Mouse (Mus musculus) kidney, adult 11 months (tissue): ENCODE measurements around the gene Iqgap2.

Source experiments
- DNase-seq: peaks from one replicate; pipeline ENCODE4 v3.0.0; 2022

The Iqgap2 gene

DNA sequence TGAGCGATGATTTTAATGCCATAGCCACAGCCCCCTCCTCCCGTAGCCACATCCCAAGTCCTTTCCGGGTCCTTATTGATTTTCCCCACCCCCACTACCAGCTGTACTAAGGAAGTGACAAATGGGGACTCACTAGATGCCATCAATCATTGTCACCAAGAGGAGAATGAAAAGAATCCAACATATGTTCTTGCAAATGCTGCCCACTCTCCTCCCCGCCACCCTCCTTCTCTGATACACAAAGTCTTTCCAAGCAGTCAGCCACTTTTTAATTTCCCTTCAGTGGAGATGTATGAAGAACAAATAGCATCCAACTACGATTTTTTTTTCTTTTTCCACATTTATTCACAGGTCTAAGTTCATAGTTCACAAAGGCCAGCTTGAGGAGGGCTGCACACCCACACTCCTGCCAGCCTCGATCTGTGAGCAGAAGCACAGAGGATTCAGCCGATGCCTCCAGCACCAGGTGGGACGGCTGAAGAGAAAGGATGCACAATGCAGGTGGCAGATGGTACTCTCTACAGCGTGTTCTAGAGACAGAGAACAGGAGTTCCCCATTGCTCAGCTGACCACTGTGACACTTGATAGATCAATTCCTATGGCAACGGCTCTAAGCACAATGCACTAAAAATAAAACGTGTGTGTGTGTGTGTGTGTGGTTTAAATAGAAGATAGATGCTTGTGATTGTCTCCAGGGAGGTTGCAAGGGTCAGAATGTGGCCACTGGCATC lies 116.6 kb downstream of the Iqgap2 start:
- no peak for DNase-seq

DNA sequence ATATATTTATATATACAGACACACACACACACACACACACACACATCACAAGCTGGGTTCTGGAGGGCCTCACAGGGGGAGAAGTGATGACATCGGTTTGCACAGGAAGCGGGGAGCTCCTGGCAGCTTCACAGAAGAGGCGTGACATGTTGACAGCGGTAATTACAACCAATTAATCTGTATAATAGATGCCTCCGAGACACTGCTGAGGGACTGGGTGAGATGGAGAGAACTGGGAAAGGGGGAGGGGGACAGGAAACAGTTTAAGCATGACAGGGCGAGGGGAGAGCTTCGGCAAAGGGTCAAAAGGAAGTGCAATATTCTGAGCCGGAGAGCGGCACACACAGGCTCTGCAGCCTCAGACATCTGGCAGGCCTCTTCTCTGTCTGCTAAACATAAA lies 126.7 kb downstream of the Iqgap2 start:
- peak; percentile 59 for DNase-seq

DNA sequence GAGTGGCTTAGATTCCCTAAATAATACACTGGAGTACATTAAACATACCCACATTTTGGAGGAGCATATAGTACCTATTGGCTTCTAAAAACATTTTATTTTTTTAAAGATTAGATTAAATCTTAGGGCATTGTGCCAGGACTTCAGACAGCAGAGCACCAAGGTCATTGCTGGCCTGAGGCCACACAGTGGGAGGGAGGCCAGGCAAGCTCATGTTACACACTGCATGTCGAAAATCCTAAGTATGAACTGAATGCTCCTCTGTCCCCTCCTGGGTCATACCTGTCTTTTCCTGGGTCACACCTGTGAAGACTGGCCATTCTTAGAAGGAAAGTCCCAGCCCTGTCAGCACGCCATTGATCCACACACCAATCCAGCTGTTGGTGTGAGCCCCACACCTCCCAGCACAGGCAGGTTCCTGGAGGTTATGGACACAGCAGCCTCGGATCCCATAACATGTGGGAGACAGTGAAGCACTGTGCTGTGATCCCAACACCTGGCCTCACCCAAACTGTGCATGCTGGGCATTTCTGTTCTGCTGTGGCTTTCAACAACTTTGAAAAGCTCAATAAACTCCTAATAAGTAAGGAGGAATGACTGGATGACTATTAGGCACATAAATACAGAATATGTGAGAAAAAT lies 127.7 kb downstream of the Iqgap2 start:
- DNase-seq = peak; percentile 60

DNA sequence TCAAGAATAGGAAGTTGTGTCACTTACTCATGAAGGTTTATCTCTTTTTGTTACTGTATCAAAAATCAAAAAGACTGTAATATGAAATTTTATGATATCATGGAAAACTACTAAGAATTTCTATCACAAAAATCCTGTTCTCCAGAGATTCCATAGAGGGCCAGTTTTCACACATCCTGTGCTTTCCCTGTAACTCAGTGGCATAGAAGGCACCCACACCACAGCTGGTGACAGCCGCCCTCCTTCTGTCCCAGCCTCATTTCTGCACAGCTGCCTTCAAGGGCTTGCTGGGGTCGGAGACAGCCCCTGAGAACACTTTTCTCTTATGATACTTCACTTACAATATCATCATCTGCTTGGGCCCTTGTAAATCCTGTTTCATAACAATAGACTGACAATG lies 131.9 kb downstream of the Iqgap2 start:
- no peak for DNase-seq

DNA sequence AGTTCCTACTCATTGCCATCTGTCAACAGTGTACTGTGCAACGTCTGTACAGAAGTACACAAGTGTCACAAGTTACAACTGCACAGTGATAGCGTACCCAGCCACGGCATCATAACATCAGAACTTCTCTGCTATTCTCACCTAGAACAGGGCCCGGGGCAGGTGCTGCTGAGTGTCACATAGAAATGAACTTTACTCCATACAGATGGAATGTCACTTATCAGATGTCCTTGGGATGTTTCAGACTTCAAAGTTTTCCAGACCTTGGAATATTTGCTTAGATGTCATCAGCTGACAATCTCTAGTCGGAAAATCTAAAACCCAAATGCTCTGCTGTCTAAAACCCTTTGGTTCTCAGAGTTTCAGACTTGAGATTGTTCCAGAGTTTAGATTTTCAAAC lies 137.4 kb downstream of the Iqgap2 start:
- no peak for DNase-seq

DNA sequence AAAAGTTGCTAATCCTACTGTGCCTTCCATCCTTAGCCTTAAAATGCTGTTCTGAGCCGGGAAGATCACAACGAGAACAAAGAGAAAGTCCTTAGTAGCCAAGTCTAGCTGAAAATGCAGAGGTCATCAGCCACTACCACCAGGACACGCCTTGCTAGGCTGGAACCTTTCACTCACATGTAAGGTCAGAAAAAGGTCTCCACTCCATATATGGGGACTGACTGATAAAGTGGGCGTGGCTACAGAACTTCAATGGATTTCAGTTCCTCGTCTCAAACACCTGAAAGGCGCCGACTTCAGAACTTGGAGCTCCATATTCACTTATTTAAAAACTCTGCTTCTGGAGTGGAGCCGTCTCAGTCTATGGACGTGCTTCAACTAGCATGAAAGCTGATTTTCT lies 139.3 kb downstream of the Iqgap2 start:
- DNase-seq = no peak

DNA sequence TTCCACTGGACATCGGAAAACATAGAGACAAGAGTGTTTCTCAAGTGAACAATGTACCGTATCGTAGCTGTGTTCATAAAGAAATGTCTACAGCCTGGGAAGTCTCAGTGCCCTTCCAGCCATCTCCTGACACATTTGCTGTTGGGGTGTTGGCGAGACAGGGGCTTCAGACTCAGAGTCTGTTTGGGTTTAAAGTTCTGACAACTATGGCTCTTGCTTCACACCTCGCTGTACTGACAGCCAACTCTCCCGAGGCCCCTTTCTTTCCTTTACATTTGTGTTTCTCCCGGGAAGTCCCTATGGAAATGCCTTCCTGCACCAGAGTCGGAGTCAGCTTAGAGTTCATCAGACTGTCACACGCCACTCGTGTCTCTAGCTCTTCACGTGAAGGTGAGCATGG lies 144.2 kb downstream of the Iqgap2 start:
- DNase-seq = no peak

DNA sequence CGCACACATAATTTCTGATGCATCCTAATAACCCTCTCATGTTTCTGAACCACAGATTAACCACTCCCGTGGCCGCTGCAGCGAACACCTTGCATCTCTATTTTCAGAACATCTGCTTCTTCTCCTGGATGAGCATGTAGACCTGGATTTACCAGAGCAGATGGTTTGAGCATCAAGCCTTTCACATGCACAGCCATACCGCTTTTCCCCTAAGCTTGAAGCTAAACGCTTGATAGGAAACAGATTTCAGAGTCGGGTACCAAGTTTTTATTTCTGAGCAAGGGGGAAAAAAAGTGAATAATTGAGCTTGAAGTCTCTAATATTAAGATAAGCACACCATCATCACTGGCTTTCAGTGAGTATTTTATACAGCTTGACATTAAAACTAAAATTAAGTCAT lies 144.6 kb downstream of the Iqgap2 start:
- no peak for DNase-seq

DNA sequence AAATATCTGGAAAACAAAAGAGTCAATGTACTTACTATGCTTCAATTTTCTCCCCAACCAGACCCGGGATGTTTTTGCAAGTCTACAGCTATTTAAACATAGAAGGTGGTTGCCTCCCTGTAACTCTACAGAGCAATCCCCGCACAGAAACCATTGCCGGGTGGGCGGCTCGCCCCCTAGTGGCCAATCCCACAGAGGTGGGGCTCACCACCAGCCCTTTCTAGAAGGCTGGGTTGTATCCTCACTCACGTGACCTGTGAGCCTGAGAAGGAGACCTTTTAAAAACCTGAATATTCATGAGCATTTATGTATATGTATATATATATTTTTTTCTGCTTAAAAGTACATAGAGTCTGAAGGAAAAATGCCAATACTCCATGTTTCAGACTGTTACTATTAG lies 145.2 kb downstream of the Iqgap2 start:
- DNase-seq = peak; percentile 27

DNA sequence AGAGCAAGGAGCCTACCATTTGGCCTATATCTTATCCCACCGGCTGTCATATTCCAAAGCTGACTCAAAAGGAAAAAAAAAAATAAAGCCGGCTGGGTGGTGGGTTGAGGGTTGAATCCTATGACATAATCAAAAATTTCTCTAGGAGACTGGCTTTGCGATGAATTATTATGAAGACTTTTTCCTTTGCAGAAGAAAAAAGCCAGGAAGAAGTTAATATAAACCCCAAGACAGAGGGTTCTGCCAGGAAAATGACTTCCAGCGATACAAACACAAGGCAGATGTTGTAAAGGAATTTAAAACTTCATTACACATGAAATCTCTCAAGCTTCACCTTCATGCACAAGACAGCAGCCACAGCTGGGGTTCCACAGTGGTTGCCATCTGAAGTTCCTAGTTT lies 146.3 kb downstream of the Iqgap2 start:
- DNase-seq = no peak

DNA sequence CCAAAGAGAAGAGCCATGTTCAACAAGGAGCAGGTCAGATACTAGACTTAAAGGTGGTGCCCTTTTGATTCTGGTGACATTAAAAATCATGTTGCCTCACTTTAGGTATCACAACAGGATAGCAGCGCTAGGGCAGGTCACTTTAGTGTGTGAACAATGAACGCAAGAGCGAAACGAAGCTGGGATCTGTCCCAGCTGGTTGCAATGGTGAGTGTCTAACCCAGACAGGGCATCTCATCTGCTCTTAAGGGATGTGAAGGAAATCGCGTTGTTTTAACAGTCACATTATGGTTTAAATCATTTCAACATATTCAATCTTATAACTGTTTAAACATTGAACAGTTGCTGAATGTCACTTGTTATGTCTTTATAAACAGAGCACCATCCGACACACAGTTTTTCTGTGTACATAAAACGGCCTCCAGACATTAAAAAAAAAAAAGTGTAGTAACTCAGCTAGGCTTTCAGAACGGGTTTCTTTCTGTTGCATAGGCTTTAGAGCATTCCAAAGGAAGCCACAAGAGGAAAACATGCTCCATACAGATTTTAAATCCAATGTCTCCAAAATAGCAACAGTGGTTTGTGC lies 148.7 kb downstream of the Iqgap2 start:
- no peak for DNase-seq

DNA sequence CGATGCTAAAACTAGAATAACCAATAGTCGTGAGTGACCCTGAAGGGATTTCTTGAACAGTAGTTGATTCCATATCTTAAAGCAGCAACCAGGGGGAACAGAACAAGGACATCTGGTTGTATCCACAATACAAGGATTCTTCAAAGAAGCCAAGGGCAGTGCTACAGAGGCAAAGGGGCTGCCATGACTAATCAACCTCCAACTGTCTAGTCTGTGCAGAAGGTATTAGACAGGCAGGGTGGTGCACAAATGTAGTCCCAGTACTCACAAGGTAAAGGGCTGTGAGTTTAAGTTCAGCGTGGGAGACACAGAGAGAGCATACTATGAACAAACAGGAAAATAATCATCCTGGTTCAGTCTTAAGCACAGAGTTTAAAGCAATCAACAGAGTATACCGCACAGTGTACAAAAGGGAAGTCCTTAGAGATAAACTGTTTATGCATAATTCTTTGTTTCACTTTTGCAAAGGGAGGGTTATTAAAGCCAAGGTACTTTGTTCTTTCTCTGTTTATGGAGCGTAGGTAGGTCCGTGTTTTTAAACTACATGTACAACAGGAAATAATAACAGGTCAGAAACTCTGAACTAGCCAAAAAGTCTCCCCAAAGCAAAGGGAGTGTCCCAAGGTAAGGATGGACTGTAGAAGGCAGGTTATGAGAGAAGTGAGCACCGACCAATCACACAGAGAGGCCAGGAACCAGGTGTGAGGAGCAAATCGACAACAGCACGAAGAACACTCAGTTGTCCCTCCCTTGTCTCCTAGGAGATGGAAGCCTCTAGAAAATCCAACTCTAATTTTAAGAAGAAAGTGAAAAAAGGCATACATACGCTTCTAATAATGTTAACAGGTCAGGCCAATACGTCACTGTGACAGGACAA lies 149.7 kb downstream of the Iqgap2 start:
- no peak for DNase-seq

DNA sequence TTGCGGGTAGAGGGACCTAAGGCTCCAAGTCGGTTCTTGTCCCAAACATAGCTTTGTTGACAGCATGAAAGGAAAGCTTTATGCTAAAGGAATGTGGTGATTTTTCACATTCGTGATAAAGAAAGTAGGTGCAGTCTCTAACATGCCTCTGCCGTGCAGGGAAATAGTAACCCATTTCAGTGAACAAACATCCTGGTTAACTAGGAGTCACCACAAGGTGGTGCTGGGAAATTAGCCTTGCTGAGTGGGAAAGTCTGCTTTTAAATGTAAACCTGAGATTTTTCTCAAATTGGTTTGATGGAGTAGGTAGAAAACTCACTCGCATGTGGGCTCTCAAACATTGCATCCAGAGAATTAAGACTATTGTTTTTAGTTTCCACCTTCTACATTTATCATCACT lies 152.1 kb downstream of the Iqgap2 start:
- no peak for DNase-seq

DNA sequence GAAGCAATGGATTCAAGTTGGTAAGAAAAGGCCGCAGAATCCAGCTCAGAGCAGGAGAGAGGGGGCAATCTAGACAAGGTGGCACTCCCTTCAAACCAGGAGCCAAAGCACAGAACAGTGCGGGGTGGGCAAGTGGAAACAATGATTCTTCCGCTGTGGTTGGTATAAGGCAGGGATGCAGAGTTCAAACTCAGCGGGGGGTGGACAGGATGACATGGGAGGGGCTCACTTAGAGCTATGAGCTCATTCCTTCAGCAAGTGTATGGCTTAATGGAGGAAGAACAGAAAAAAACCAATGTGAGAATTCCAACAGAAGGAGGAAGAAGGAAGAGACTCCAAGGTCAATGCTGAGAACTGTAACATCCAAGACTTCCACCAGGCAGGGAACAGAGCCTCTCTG lies 161.2 kb downstream of the Iqgap2 start:
- no peak for DNase-seq

DNA sequence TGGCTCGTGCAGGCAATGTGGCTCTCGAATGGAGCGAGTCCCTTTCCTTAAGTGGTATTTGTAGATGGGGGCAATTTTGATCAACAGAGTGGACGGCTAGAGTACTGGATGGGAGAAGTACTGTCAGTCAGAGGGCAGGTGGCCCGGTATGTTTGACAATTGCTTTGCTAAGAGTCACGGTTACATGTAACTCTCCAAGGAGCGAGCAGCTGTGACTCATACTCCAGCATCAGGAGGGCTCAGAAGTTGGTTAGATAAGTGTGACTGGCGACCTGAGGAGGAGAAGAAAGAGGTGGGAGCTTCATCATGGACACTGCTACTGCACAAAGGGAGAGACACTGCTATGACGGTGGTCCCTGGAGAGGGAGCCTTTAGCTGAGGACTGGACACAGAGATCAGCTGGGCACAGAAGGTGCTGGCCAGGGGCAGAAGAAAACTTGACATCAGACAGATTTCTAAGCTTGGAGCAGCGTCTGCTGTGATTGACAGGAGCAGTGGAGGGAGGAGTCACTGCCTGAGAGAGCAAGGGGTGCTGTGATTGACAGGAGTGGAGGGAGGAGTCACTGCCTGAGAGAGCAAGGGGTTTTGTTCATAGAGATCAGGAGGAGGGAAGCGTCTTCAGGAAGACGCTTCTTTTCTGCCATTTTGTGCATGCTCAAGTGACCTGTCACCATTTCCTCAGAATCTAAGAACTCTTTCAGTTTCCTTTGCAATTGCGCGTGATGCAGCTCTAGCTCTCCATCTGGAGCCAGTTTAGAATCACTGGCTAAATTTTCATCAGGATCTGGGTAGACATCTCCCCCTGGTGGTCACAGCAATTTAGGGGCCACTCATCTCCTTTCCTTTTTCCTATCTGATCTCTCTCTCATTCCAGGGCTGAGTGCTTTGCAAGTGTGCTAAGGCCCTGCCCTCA lies 172.1 kb downstream of the Iqgap2 start:
- DNase-seq = peak; percentile 25

DNA sequence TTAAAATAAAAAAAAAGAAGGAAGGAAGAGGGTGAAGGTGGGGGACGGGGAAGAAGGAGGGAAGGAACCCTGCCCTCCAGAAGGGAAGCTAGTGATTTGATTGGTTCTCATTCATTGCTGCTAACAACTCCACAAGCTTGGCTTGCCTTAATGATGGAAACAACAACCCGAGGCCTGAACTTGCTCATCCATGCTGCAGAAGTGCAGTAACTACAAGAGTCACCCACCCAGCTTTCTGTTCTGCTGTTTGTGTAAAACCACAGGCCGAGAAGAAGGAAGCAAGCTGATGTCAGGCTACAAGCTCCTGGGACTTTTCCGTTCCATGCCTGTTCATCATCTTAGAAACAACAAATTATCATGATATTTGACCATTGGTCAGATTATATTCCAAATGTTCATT lies 176.4 kb downstream of the Iqgap2 start:
- no peak for DNase-seq

DNA sequence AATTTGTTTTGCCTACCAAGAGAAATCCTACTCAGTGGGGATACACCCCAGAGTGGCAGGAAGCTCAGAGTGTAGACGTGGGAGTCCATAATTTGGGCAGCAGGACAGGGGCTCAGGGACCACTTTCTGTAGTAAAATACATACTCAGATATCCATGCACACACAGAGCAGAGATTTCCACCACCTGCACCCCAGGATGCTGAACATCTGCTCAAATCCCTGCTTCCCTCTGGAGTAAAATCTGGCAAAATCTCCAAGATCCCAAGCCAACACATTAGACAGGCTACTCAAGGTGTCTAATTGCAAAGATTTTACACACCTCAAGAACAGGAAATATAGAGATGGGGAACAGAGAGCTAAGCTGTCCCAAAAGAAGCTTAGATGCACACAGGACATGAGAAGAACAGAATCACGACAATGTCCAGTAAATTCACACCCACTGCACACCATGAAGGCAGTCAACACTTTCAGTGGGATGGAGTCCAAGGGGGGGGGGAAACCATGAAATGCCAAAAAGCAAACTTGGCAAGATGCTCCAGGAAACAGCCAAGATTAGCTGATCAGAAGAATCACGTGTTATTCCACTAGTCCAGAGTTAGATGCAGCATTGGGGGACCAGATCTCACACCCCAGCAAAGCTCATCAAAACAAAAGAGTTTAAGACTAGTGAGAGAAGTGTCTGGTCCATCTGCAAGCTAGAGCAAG lies 177.3 kb downstream of the Iqgap2 start:
- DNase-seq = no peak

DNA sequence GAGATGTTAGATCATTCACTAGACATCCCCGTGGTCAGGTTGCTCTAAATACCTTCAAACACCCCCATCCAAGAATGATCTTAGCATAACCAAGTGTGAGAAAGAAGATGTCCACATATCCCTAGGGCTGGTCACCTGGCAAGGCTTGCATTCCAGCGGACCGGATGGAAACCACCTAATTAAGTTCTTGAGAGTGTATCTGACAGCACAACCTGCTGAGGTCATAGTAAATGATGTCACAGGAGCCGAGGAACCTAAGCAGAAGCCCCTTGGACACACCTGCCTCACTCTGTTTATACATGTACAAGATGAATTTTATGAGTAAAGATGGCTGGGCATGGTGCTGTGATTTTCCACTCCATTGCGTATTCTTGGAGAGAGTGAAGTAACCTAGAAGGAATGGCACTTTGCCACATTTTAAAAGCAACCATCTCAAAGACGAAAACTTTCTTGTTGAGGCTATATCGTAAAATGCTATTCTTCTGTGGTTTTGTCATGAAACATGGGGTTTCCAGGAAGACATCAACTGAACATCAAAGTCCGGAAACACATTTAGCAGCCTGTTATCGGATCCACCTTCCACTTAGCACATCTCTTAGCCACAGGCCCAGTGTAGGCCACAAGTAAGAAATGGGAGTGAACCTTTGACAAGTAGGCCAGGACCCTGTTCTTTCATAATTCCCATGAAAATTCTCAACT lies 179.0 kb downstream of the Iqgap2 start:
- DNase-seq = no peak

DNA sequence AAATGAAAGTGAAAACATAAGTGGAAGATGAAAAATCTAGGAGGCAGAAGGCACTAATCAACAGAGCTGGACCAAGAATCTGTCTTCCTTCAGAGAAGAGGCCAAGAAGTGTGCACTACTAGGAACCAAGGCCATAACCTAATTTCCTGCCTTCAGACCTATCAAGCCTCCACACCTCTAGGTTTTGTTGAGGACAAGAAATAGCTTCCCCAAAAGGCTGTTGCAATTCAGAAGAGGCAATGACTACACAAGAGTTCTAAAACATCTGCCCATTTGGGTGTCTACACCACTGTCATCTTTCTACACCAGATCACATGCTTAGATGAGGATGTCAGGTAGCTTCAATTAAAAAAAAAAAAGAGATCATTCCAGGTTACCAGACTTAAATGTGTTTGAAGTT lies 179.7 kb downstream of the Iqgap2 start:
- DNase-seq = no peak

DNA sequence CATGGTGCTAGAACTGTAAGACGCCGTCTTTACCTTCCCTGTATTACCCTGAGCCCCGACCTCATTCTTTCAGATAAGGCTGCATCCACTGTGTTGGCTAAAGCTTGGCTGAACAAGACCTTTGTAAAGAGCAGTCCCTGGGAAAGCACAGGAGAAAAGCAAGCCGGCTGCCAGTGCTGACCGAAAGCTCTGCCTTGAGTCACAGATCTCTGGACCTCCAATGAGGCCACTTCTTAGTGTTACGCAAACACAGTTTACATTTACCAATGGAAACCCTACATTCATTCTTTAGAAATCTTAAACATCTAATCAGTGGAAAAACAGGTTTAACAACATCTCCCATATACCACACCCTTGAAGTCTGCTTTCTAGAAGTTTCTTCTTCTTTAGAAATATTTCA lies 186.1 kb downstream of the Iqgap2 start:
- DNase-seq = no peak

DNA sequence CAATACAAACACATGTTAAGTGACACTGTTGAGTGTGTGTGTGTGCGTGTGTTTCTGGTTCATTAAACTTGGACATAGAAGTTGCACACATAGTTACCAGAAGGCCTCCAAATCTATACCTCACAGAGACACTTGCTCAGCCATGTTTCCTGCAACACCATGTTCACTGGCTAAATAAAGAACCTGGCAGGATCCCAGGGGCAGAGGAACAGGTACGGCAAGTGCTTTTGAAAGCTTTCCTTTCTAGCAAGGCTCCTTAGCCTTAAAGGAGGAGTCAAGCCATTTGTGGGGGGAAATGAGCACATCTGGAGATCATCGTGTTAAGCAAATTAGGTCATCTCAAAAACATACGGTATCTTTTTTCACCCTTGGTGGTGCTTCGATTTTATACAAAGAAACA lies 188.3 kb downstream of the Iqgap2 start:
- no peak for DNase-seq
